Mouse (Mus musculus) midbrain, postnatal 0 days (tissue): ENCODE measurements around the gene Kif3a. TPM values are rescaled to one million over a fixed set of nuclear protein-coding genes. Genes with fewer than 3 reads are reported as not detected.

Source experiments
- ATAC-seq: fragments of 200-750 bp; cut with Nextera tagmentation; 2 replicates; pipeline ENCODE4 v1.8.0; 2017; ENCODE audit warnings: moderate number of reproducible peaks, mild to moderate bottlenecking, moderate TSS enrichment, moderate library complexity; ENCODE audit not compliant: low FRiP score
- DNase-seq: peaks from one replicate; pipeline ENCODE4 v3.0.0-alpha.2; 2015; ENCODE audit warnings: low spot score
- H3K27ac ChIP-seq: fragments of 300-500 bp; sonication (generic); 2 replicates; pipeline ENCODE4 v1.5.1; 2014; ENCODE audit warnings: low read depth, mild to moderate bottlenecking, low read length, mixed read lengths
- H3K27me3 ChIP-seq: fragments of 300-500 bp; sonication (generic); 2 replicates; pipeline ENCODE4 v1.6.1; 2014; ENCODE audit warnings: low read length, control low read depth, mixed read lengths; ENCODE audit not compliant: insufficient read depth
- H3K36me3 ChIP-seq: fragments of 300-500 bp; sonication (generic); 2 replicates; pipeline ENCODE4 v1.6.1; 2014; ENCODE audit warnings: low read length, control low read depth, mixed read lengths; ENCODE audit not compliant: insufficient read depth
- H3K4me1 ChIP-seq: fragments of 300-500 bp; sonication (generic); 2 replicates; pipeline ENCODE4 v1.6.1; 2014; ENCODE audit warnings: mild to moderate bottlenecking, control low read depth, antibody characterized with exemption, low read length, mixed read lengths; ENCODE audit not compliant: insufficient read depth
- H3K4me2 ChIP-seq: fragments of 300-500 bp; sonication (generic); 2 replicates; pipeline ENCODE4 v1.6.1; 2014; ENCODE audit warnings: low read depth, mild to moderate bottlenecking, low read length, mixed read lengths; ENCODE audit not compliant: poor library complexity, severe bottlenecking
- H3K4me3 ChIP-seq: fragments of 300-500 bp; sonication (generic); 2 replicates; pipeline ENCODE4 v1.5.1; 2014; ENCODE audit warnings: low read depth, mild to moderate bottlenecking, low read length, moderate library complexity
- H3K9ac ChIP-seq: fragments of 300-500 bp; sonication (generic); replicated peaks from 2 replicates; pipeline ENCODE4 v1.6.1; 2014; ENCODE audit warnings: mild to moderate bottlenecking, low read length, moderate library complexity, mixed read lengths; ENCODE audit not compliant: poor library complexity, severe bottlenecking
- H3K9me3 ChIP-seq: fragments of 300-500 bp; sonication (generic); 2 replicates; pipeline ENCODE4 v1.6.1; 2016; ENCODE audit warnings: low read length, control low read depth
- CTCF ChIP-seq: IDR thresholded peaks from 2 replicates; pipeline ENCODE4 v1.5.1; 2016; ENCODE audit warnings: antibody characterized with exemption, mild to moderate bottlenecking
- WGBS: fragments of 180-500 bp; shearing (Covaris S2); extraction: QIAGEN DNeasy Blood & Tissue Kit; methylation state at CpG from one replicate; pipeline ENCODE4 v1.1.7; 2014; 5-methylcytosine and 5-hydroxymethylcytosine counted together
- polyA plus RNA-seq: library from polyadenylated mRNA; unstranded; fragments of >200 nt; fragmentation: Nextera tagmentation; extraction: Ambion mirVana; gene quantifications from 2 replicates; pipeline ENCODE4 v1.2.1, GENCODE M21; 2015
- total RNA-seq: library from RNA; depleted of rRNA; stranded (reverse); fragments of >200 nt; gene quantifications from 2 replicates; pipeline ENCODE4 v1.2.3, GENCODE M21; 2014

Kif3a gene
- total and polyA plus RNA-seq, 2 experiments from 2014 or later, result 114 to 386 TPM

- no peak overlapping the region for H3K27ac ChIP-seq
- H3K27me3 ChIP-seq, result no peaks in the 10 kb centered on the region
- no peak for DNase-seq
- H3K9ac ChIP-seq, result peak overlapping the region; percentile 91; the same call in 1 of the 2 replicates
- peaks cover 5% of the 10 kb centered on the region; the same call in 1 of the 2 replicates for H3K4me1 ChIP-seq
- no peaks in the 10 kb centered on the region for H3K36me3 ChIP-seq
- peak overlapping the region; percentile 86 for H3K4me2 ChIP-seq
- no peaks in the 10 kb centered on the region for H3K9me3 ChIP-seq
- ATAC-seq, result no peak
- no peak for TF ChIP-seq CTCF
- peak overlapping the region; percentile 83 for H3K4me3 ChIP-seq
- 43% methylated on average over 16 of the region's 16 CpGs for WGBS
Observed at GRCm38 (mm10) chr11:53521120-53521820, 45.9 kb upstream of the Kif3a start.

- no peaks in the 10 kb centered on the region for H3K36me3 ChIP-seq
- no peaks in the 10 kb centered on the region for H3K27me3 ChIP-seq
- H3K4me2 ChIP-seq, result peak overlapping the region; percentile 86
- DNase-seq, result no peak
- no peak for TF ChIP-seq CTCF
- H3K9me3 ChIP-seq, result no peaks in the 10 kb centered on the region
- ATAC-seq, result no peak
- no peak overlapping the region for H3K27ac ChIP-seq
- H3K4me1 ChIP-seq, result peaks cover 5% of the 10 kb centered on the region; the same call in 1 of the 2 replicates
- 87% methylated on average over 7 of the region's 7 CpGs for WGBS
- H3K4me3 ChIP-seq, result peak overlapping the region; percentile 83; the same call in 1 of the 2 replicates
- H3K9ac ChIP-seq, result no peak overlapping the region
Observed at GRCm38 (mm10) chr11:53521821-53522131, 45.4 kb upstream of the Kif3a start.

GRCm38 (mm10) chr11:53522362-53522761 is 44.8 kb upstream of the Kif3a start:
- H3K9ac ChIP-seq, result no peak overlapping the region
- H3K27me3 ChIP-seq, result no peaks in the 10 kb centered on the region
- no peak overlapping the region for H3K4me2 ChIP-seq
- H3K4me1 ChIP-seq, result peaks cover 5% of the 10 kb centered on the region; the same call in 1 of the 2 replicates
- no peaks in the 10 kb centered on the region for H3K9me3 ChIP-seq
- no peak overlapping the region for H3K27ac ChIP-seq
- no peak overlapping the region for H3K4me3 ChIP-seq
- no peak for DNase-seq
- TF ChIP-seq CTCF, result no peak
- no peaks in the 10 kb centered on the region for H3K36me3 ChIP-seq
- ATAC-seq, result no peak
- WGBS, result 89% methylated on average over 3 of the region's 3 CpGs

GRCm38 (mm10) chr11:53522930-53523329 is 44.2 kb upstream of the Kif3a start:
- Histone ChIP-seq H3K9me3 (no peaks in the 10 kb centered on the region), H3K4me3 (no peak overlapping the region), H3K9ac (no peak overlapping the region), H3K27ac (no peak overlapping the region), H3K4me1 (peaks cover 5% of the 10 kb centered on the region; the same call in 1 of the 2 replicates), H3K27me3 (no peaks in the 10 kb centered on the region), H3K4me2 (no peak overlapping the region), H3K36me3 (no peaks in the 10 kb centered on the region)
- ATAC-seq (no peak), DNase-seq (no peak)
- TF ChIP-seq CTCF, result no peak
- 71% methylated on average over 9 of the region's 9 CpGs for WGBS

- TF ChIP-seq CTCF, result no peak
- Histone ChIP-seq H3K36me3 (no peaks in the 10 kb centered on the region), H3K4me2 (no peak overlapping the region), H3K27ac (no peak overlapping the region), H3K4me1 (peaks cover 11% of the 10 kb centered on the region; the same call in 1 of the 2 replicates), H3K4me3 (no peak overlapping the region), H3K9ac (no peak overlapping the region), H3K9me3 (no peaks in the 10 kb centered on the region), H3K27me3 (no peaks in the 10 kb centered on the region)
- DNase-seq (no peak), ATAC-seq (no peak)
- 89% methylated on average over 14 of the region's 14 CpGs for WGBS
Observed at GRCm38 (mm10) chr11:53523545-53524405, 43.4 kb upstream of the Kif3a start.

- Histone ChIP-seq H3K4me1 (peaks cover 15% of the 10 kb centered on the region; the same call in 1 of the 2 replicates), H3K36me3 (no peaks in the 10 kb centered on the region), H3K4me2 (no peak overlapping the region), H3K27ac (no peak overlapping the region), H3K4me3 (no peak overlapping the region), H3K9me3 (no peaks in the 10 kb centered on the region), H3K9ac (no peak overlapping the region), H3K27me3 (no peaks in the 10 kb centered on the region)
- DNase-seq, result no peak
- peak; percentile 55 for TF ChIP-seq CTCF
- ATAC-seq, result no peak
- WGBS, result 67% methylated on average over 6 of the region's 6 CpGs
Observed at GRCm38 (mm10) chr11:53524905-53525304, 42.3 kb upstream of the Kif3a start.
